Mouse (Mus musculus) stomach, postnatal 0 days (tissue): ENCODE data around the gene Gm28269. TPM values are rescaled to one million over a fixed set of nuclear protein-coding genes. Genes with fewer than 3 reads are reported as not detected.

Experiments
- ATAC-seq: fragments of 200-750 bp; cut with Nextera tagmentation; 2 replicates; pipeline ENCODE4 v1.8.0; 2017; ENCODE audit not compliant: low FRiP score, low TSS enrichment
- DNase-seq: peaks from one replicate; pipeline ENCODE4 v3.0.0-alpha.2; 2016; ENCODE audit warnings: low spot score
- H3K27ac ChIP-seq: fragments of 300-500 bp; sonication (generic); replicated peaks from 2 replicates; pipeline ENCODE4 v1.5.1; 2014; ENCODE audit warnings: mild to moderate bottlenecking, control low read depth
- H3K27me3 ChIP-seq: fragments of 300-500 bp; sonication (generic); 2 replicates; pipeline ENCODE4 v1.6.1; 2014; ENCODE audit warnings: low read length; ENCODE audit not compliant: control insufficient read depth, insufficient read depth
- H3K36me3 ChIP-seq: fragments of 300-500 bp; sonication (generic); 2 replicates; pipeline ENCODE4 v1.6.1; 2014; ENCODE audit warnings: low read length, mixed read lengths; ENCODE audit not compliant: control insufficient read depth, insufficient read depth
- H3K4me1 ChIP-seq: fragments of 300-500 bp; sonication (generic); replicated peaks from 2 replicates; pipeline ENCODE4 v1.6.1; 2014; ENCODE audit warnings: antibody characterized with exemption; ENCODE audit not compliant: control insufficient read depth, insufficient read depth
- H3K4me2 ChIP-seq: fragments of 300-500 bp; sonication (generic); replicated peaks from 2 replicates; pipeline ENCODE4 v1.6.1; 2014; ENCODE audit warnings: low read depth, mild to moderate bottlenecking, control low read depth, moderate library complexity
- H3K4me3 ChIP-seq: fragments of 300-500 bp; sonication (generic); 2 replicates; pipeline ENCODE4 v1.5.1; 2014; ENCODE audit warnings: low read depth, low read length, control low read depth
- H3K9ac ChIP-seq: fragments of 300-500 bp; sonication (generic); 2 replicates; pipeline ENCODE4 v1.6.1; 2014; ENCODE audit warnings: mild to moderate bottlenecking, low read length, control low read depth, mixed read lengths
- H3K9me3 ChIP-seq: fragments of 300-500 bp; sonication (generic); 2 replicates; pipeline ENCODE4 v1.6.1; 2016; ENCODE audit warnings: low read length; ENCODE audit not compliant: control insufficient read depth
- CTCF ChIP-seq: IDR thresholded peaks from 2 replicates; pipeline ENCODE4 v1.5.1; 2016; ENCODE audit warnings: antibody characterized with exemption, low read depth, mild to moderate bottlenecking, moderate library complexity
- EP300 ChIP-seq: optimal IDR thresholded peaks from 2 replicates; pipeline ENCODE3; 2016; ENCODE audit warnings: antibody characterized with exemption
- WGBS: fragments of 180-500 bp; shearing (Covaris S2); extraction: QIAGEN DNeasy Blood & Tissue Kit; methylation state at CpG from one replicate; pipeline ENCODE4 v1.1.7; 2014; 5-methylcytosine and 5-hydroxymethylcytosine counted together
- polyA plus RNA-seq: library from polyadenylated mRNA; unstranded; fragments of >200 nt; fragmentation: Nextera tagmentation; extraction: Ambion mirVana; gene quantifications from 2 replicates; pipeline ENCODE4 v1.2.1, GENCODE M21; 2015

Gm28269 gene
- polyA plus RNA-seq, 1 experiment from 2014 or later = not detected

DNA sequence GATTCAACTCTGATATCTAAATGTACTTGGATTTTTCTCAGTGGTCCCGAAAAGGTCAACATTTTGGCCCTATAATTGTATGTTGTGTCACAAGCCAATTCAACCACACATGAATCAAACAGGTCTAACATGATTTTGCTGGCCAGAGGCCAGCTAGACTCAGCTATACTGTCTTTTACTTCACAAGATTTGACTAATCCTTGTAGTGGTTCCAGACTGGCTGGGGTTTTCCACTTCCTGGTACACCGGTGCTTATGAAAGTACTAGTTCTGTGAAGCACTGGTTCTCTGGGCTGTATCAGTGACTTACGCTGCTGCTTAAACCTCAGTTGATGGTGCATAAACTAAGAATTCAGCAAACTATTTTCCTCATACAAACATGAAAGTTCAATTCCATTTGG lies 49.2 kb downstream of the Gm28269 start:
- no peak for TF ChIP-seq EP300
- no peak for TF ChIP-seq CTCF
- Histone ChIP-seq H3K27me3 (no peaks in the 10 kb centered on the region), H3K4me3 (no peak overlapping the region), H3K27ac (no peak overlapping the region), H3K9me3 (no peaks in the 10 kb centered on the region), H3K9ac (no peak overlapping the region), H3K36me3 (no peaks in the 10 kb centered on the region), H3K4me1 (no peaks in the 10 kb centered on the region), H3K4me2 (no peak overlapping the region)
- peak; percentile 27 for DNase-seq
- 69% methylated on average over 3 of the region's 3 CpGs for WGBS
- ATAC-seq = peak; percentile 54; the same call in 1 of the 2 replicates

DNA sequence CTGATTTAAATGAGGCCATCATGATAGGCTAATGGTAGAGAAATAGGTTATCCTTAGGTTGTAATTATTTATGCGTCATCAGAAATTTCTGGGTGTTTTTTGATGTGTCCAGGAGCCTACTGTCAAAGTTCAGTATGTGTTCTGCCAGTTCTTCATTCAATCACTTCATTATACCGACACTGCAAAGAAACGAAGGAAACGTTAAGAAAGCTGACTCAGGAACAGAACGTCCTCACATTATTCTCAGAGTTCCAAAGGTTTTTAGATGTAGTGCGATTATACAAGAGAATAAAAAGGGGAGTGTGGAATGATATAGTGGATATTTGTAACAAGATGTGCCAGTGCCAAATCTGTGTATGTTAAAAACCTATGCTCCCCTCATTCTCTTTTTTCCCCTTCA lies 49.7 kb downstream of the Gm28269 start:
- no peak overlapping the region for H3K4me3 ChIP-seq
- H3K27me3 ChIP-seq = no peaks in the 10 kb centered on the region
- no peaks in the 10 kb centered on the region for H3K36me3 ChIP-seq
- no peak overlapping the region for H3K4me2 ChIP-seq
- ATAC-seq (no peak), DNase-seq (no peak)
- H3K4me1 ChIP-seq = no peaks in the 10 kb centered on the region
- TF ChIP-seq EP300 (no peak), CTCF (no peak)
- 66% methylated on average over 6 of the region's 6 CpGs for WGBS
- H3K27ac ChIP-seq = no peak overlapping the region
- H3K9ac ChIP-seq = no peak overlapping the region
- no peaks in the 10 kb centered on the region for H3K9me3 ChIP-seq

Other genes with a start within 250 kb of the Gm28269 start
- gene Slc6a14, start 30.2 kb downstream of the Gm28269 start, polyA plus RNA-seq = 1.8 and 4.5 TPM in 2 replicates